Mouse (Mus musculus) spleen, adult 2 months (tissue): ENCODE measurements around the gene Ugt2b5. TPM values are rescaled to one million over a fixed set of nuclear protein-coding genes. Genes with fewer than 3 reads are reported as not detected.
"Not testable (repeated sequence)": the region's sequence is repeated elsewhere in the genome, so short reads cannot be mapped to it uniquely, and the experiment has no call there.

Experiments used
- DNase-seq, 2 experiments: peaks; one replicate each; pipeline versions ENCODE4 v3.0.0 to v3.0.0-alpha.2; 2012 to 2021; ENCODE audit warnings: low spot score in 2 of 2, low read depth in 1 of 2
- H3K27ac ChIP-seq: fragments of 200-500 bp; 2 replicates; pipeline ENCODE4 v1.5.1; 2012; ENCODE audit warnings: low read length, inconsistent platforms; ENCODE audit not compliant: insufficient read depth
- H3K27me3 ChIP-seq: fragments of 200-500 bp; 2 replicates; pipeline ENCODE4 v1.6.1; 2012; ENCODE audit warnings: mild to moderate bottlenecking, moderate library complexity, low read length, inconsistent platforms; ENCODE audit not compliant: control insufficient read depth, insufficient read depth
- H3K36me3 ChIP-seq: fragments of 200-500 bp; 2 replicates; pipeline ENCODE4 v1.6.1; 2012; ENCODE audit warnings: mild to moderate bottlenecking, low read length, inconsistent platforms; ENCODE audit not compliant: control insufficient read depth, insufficient read depth
- H3K4me1 ChIP-seq: fragments of 200-500 bp; 2 replicates; pipeline ENCODE4 v1.6.1; 2011; ENCODE audit warnings: inconsistent platforms; ENCODE audit not compliant: control insufficient read depth, insufficient read depth, insufficient read length
- H3K4me3 ChIP-seq: fragments of 200-500 bp; 2 replicates; pipeline ENCODE4 v1.5.1; 2011; ENCODE audit warnings: mild to moderate bottlenecking, inconsistent platforms; ENCODE audit not compliant: insufficient read depth, insufficient read length; ENCODE audit errors: extremely low read depth
- CTCF ChIP-seq: fragments of 200-500 bp; IDR thresholded peaks from 2 replicates; pipeline ENCODE4 v1.5.1; 2011; ENCODE audit warnings: mild to moderate bottlenecking, inconsistent platforms; ENCODE audit not compliant: insufficient read depth, insufficient read length, insufficient replicate concordance; ENCODE audit errors: extremely low read depth
- POLR2A ChIP-seq: fragments of 200-500 bp; IDR thresholded peaks from 2 replicates; pipeline ENCODE4 v1.6.1; 2011; ENCODE audit warnings: low read depth, low read length, inconsistent platforms
- WGBS: fragments of 180-500 bp; shearing (Covaris S2); methylation state at CpG from one replicate; pipeline ENCODE4 v1.1.7; 2018; 5-methylcytosine and 5-hydroxymethylcytosine counted together
- polyA plus RNA-seq: library from polyadenylated mRNA; depleted of rRNA; stranded (reverse); fragments of >200 nt; gene quantifications from 2 replicates; pipeline ENCODE4 v1.2.3, GENCODE M21; 2012; rRNA removed

Ugt2b5 gene
- polyA plus RNA-seq: not detected in 2 replicates

DNA sequence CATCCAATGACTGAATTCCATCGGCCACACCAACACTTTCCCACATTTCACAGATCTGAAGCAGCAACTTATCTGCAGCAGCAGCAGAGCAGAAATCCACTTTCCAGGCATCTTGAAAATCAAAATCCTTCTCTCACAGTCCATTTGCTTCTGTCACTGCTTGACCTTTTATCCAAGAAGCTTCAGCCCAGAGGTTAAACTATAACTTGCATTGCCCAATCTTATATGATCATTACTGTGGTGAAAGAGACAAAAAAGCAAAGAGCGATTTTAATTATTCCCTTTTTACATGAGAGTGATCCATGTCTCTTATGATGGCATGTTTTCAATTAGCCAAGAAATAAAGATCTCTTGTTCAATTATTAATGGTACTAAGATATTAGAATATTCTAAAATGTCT, at the start of gene Ugt2b5:
Gene Ugt2b5, minus strand, starts transcription at position 123 of the 400 bp plus-strand sequence.
- not testable (repeated sequence) for H3K4me3 ChIP-seq, H3K27me3 ChIP-seq, H3K27ac ChIP-seq, H3K36me3 ChIP-seq, DNase-seq, H3K4me1 ChIP-seq
- 84% methylated on average over 2 of the region's 2 CpGs for WGBS

DNA sequence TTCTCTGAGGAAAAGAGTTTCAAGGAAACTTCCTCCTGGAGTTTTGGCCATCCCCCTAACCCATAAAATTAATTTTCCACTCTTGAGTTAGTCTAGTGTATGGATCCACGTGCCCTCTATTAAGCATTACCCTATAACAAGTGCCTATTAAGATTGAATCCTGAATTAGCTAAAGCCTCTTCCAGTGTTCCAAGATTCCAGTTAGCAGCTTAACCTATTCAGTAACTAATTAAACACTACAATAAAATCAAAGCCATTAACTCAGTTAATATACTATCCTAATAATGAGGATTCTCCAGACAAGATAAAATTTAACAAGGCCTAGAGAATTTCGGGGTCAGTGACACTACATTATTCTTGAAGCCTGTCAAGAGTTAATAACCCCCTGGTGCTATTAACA, 35.7 kb upstream of the Ugt2b5 start:
- 54% methylated on average over 2 of the region's 2 CpGs for WGBS
- DNase-seq, H3K36me3 ChIP-seq, H3K27me3 ChIP-seq, H3K4me1 ChIP-seq, H3K27ac ChIP-seq, H3K4me3 ChIP-seq: not testable (repeated sequence)

DNA sequence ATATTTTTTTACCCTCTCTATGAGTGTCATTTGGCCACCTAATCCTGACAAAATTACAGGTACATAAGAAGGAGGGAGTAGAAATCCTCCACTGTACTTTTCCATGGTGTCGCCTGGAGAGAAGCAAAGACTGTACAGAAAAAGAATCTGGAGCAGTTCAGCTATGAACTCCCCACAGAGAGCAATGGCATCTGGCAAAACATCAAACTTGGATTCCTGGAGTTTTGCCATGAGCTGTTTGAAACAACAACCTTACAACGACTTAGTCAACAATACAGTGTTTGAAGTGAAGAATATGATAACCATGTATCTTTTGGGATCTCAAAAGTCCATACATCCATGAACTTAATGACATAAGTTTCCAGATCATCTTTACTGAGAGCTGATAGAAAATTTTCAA, 34.6 kb upstream of the Ugt2b5 start:
- TF ChIP-seq POLR2A (no peak), CTCF (no peak)
- no peaks in the 10 kb centered on the region for H3K36me3 ChIP-seq
- no peak overlapping the region for H3K27ac ChIP-seq
- H3K4me1 ChIP-seq: no peaks in the 10 kb centered on the region
- no peak for DNase-seq
- H3K4me3 ChIP-seq: no peak overlapping the region
- H3K27me3 ChIP-seq: no peaks in the 10 kb centered on the region
- 85% methylated on average over 2 of the region's 2 CpGs for WGBS

DNA sequence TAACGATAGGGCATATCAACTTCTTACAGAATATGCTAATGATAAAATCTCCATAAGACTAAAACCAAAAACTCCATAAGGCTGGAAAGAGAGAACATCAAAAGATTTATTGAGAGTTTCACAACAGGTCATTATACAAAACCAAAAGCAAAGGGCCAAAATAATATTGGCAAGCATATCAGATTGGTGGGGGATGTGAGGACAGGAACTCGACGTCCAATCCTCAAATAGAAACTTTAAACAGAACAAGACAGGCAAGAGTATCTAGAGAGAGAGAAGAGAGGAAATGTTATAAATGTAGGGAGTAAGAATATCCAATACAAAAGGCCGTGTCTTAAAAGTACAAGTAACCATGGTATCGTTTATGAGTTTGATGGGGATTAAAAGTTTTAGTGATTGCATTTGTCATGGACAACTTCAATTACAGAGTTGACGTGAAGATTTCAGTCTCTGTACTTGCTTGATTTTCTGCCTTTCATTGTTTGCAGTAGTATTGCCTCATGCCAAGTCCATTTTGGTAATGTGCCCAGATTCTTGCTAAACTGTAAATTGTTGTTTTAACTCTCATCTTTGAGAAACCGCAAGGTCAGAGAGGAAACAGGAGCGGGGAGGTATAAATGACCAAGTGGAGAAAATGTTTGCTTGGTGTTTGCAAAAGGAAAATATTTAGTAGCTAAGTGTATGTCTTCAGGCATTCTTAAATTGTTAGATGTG, 7.8 kb upstream of the Ugt2b5 start:
- H3K27me3 ChIP-seq: no peaks in the 10 kb centered on the region
- TF ChIP-seq CTCF: no peak
- DNase-seq: no peak
- no peak overlapping the region for H3K27ac ChIP-seq
- no peaks in the 10 kb centered on the region for H3K4me1 ChIP-seq
- H3K4me3 ChIP-seq: no peak overlapping the region
- no peaks in the 10 kb centered on the region for H3K36me3 ChIP-seq
- WGBS: 87% methylated on average over 8 of the region's 8 CpGs

DNA sequence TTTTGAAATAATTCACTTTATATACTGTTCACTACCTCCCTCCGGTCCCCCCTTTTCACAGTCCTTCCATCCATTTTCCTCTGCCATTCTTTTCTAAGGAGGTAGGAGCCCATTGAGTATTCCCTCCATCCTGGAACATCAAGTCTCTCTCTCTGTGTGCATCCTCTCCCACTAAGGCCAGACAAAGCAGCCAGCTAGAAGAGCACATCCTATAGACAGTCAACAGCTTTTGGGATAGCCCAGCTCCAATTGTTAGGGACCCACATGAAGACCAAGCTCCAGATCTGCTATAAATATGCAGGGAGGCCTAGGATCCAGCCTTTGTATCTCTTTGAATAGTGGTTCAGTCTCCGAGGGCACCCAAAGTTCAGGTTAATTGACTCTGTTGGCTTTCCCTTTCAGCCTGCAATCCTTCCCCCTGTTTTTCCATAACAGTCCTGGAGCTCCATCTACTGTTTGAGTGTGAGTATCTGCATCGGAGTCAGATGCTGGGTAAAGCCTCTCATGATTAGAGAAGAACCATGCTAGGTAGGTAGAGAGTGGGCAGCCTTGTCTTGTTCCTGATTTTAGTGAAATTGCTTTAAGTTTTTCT, 2.8 kb upstream of the Ugt2b5 start:
- Histone ChIP-seq H3K4me3 (no peak overlapping the region), H3K27me3 (no peaks in the 10 kb centered on the region), H3K4me1 (no peaks in the 10 kb centered on the region), H3K27ac (no peak overlapping the region), H3K36me3 (no peaks in the 10 kb centered on the region)
- 41% methylated on average over 3 of the region's 3 CpGs for WGBS
- no peak for DNase-seq
- TF ChIP-seq POLR2A (no peak), CTCF (no peak)

- H3K36me3 ChIP-seq, H3K27me3 ChIP-seq, H3K4me1 ChIP-seq, H3K4me3 ChIP-seq, H3K27ac ChIP-seq, DNase-seq: not testable (repeated sequence)
- 90% methylated on average over 1 of the region's 1 CpGs for WGBS
Measured at GRCm38 (mm10) chr5:87103697-87104096, 36.4 kb downstream of the Ugt2b5 start.

DNA sequence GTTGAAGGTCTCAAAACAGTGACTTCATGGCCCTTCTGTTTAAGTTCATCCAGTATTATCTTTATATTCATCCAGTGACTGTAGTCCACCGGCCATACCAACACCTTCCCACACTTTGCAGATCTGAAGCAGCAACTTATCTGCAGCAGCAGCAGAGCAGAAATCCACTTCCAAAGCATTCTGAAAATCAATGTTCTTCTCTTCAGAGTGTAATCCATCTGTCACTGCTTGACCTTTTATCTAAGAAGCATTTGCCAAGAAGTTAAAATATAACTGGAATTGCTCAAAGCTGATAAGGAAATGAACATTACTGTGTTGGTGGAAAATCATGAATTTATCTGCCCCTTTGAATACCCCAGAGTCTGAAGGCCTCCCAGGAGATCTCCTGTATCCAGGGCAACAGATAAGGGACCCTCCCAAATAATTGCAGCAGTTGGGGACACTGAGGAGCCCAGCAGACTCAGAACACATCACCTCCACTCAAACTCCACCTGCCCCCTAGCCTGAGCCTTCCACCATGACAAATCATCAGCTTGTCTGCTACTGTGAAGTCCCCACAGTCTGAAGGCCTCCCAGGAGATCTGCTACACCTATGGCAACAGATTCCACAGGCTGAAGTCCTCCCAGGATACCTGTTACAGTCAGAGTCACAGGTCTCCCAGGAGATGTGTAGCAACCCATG, 47.6 kb downstream of the Ugt2b5 start, which contains the start of gene Ugt2b36:
Gene Ugt2b36, minus strand, starts transcription at position 210 of the 682 bp plus-strand sequence.
- Histone ChIP-seq H3K27ac (no peak within 1 kb of the TSS), H3K27me3 (no peaks in the 10 kb centered on the region), H3K4me3 (no peak within 1 kb of the TSS), H3K36me3 (no peaks in the 10 kb centered on the region), H3K4me1 (no peaks in the 10 kb centered on the region)
- WGBS: 76% methylated on average over 1 of the region's 1 CpGs
- no peak for DNase-seq
- no peak for TF ChIP-seq POLR2A
- no peak for TF ChIP-seq CTCF
